Mouse (Mus musculus) cortical plate, adult 2 months (tissue): ENCODE data around the gene Zfp1. TPM values are rescaled to one million over a fixed set of nuclear protein-coding genes. Genes with fewer than 3 reads are reported as not detected.

Source experiments
- H3K27ac ChIP-seq: fragments of 200-500 bp; 2 replicates; pipeline ENCODE4 v1.5.1; 2012; ENCODE audit warnings: low read length, control low read depth, inconsistent platforms; ENCODE audit not compliant: insufficient read depth
- H3K4me1 ChIP-seq: fragments of 200-500 bp; 2 replicates; pipeline ENCODE4 v1.6.1; 2011; ENCODE audit warnings: low read length; ENCODE audit not compliant: control insufficient read depth, insufficient read depth
- H3K4me3 ChIP-seq: fragments of 200-500 bp; 2 replicates; pipeline ENCODE4 v1.5.1; 2011; ENCODE audit warnings: mild to moderate bottlenecking, low read length, control low read depth; ENCODE audit not compliant: insufficient read depth
- CTCF ChIP-seq: fragments of 200-500 bp; IDR thresholded peaks from 2 replicates; pipeline ENCODE4 v1.5.1; 2011; ENCODE audit warnings: mild to moderate bottlenecking, control low read depth, low read length; ENCODE audit not compliant: insufficient read depth; ENCODE audit errors: extremely low read depth
- POLR2A ChIP-seq: fragments of 200-500 bp; IDR thresholded peaks from 2 replicates; pipeline ENCODE4 v1.6.1; 2011; ENCODE audit warnings: mild to moderate bottlenecking, low read length, control low read depth; ENCODE audit not compliant: insufficient read depth; ENCODE audit errors: extremely low read depth
- polyA plus RNA-seq: library from polyadenylated mRNA; depleted of rRNA; stranded (reverse); fragments of >200 nt; gene quantifications from 2 replicates; pipeline ENCODE4 v1.2.3, GENCODE M21; 2012

Gene Zfp1
- polyA plus RNA-seq, 1 experiment = 27.0 TPM

GRCm38 (mm10) chr8:111624081-111624852 lies 18.9 kb upstream of the Zfp1 start:
- TF ChIP-seq POLR2A (no peak), CTCF (no peak)
- peak overlapping the region; percentile 85 for H3K27ac ChIP-seq
- no peak overlapping the region for H3K4me3 ChIP-seq
- peaks cover 15% of the 10 kb centered on the region for H3K4me1 ChIP-seq

- Histone ChIP-seq H3K27ac (peak overlapping the region; percentile 85), H3K4me3 (no peak overlapping the region), H3K4me1 (peaks cover 15% of the 10 kb centered on the region)
- TF ChIP-seq POLR2A (no peak), CTCF (no peak)
Observed at GRCm38 (mm10) chr8:111624853-111625221, 18.4 kb upstream of the Zfp1 start.

GRCm38 (mm10) chr8:111625694-111626527 lies 17.3 kb upstream of the Zfp1 start:
- no peak overlapping the region for H3K4me3 ChIP-seq
- peaks cover 15% of the 10 kb centered on the region for H3K4me1 ChIP-seq
- peak overlapping the region; percentile 41; the same call in 1 of the 2 replicates for H3K27ac ChIP-seq
- TF ChIP-seq CTCF = peak; percentile 81
- TF ChIP-seq POLR2A = no peak

- no peak overlapping the region for H3K4me3 ChIP-seq
- 0 out of 2 replicates have a peak, but pooled peaks have one; percentile 18 for TF ChIP-seq POLR2A
- no peak for TF ChIP-seq CTCF
- H3K4me1 ChIP-seq = peaks cover 15% of the 10 kb centered on the region
- H3K27ac ChIP-seq = no peak overlapping the region
Observed at GRCm38 (mm10) chr8:111626528-111626820, 16.7 kb upstream of the Zfp1 start.

GRCm38 (mm10) chr8:111626933-111627332 lies 16.3 kb upstream of the Zfp1 start:
- peaks cover 15% of the 10 kb centered on the region for H3K4me1 ChIP-seq
- H3K27ac ChIP-seq = no peak overlapping the region
- TF ChIP-seq CTCF = no peak
- no peak for TF ChIP-seq POLR2A
- H3K4me3 ChIP-seq = no peak overlapping the region

GRCm38 (mm10) chr8:111627923-111628322 lies 15.3 kb upstream of the Zfp1 start:
- TF ChIP-seq CTCF (no peak), POLR2A (no peak)
- Histone ChIP-seq H3K4me3 (no peak overlapping the region), H3K27ac (no peak overlapping the region), H3K4me1 (peaks cover 15% of the 10 kb centered on the region)

- TF ChIP-seq POLR2A = no peak
- no peak for TF ChIP-seq CTCF
- H3K27ac ChIP-seq = no peak overlapping the region
- no peak overlapping the region for H3K4me3 ChIP-seq
- H3K4me1 ChIP-seq = peaks cover 15% of the 10 kb centered on the region
Observed at GRCm38 (mm10) chr8:111628401-111628800, 14.8 kb upstream of the Zfp1 start.

GRCm38 (mm10) chr8:111628894-111629501 lies 14.2 kb upstream of the Zfp1 start:
- TF ChIP-seq POLR2A (no peak), CTCF (no peak)
- Histone ChIP-seq H3K27ac (no peak overlapping the region), H3K4me1 (peaks cover 12% of the 10 kb centered on the region), H3K4me3 (no peak overlapping the region; the same call in 1 of the 2 replicates)

- peaks cover 6% of the 10 kb centered on the region for H3K4me1 ChIP-seq
- H3K4me3 ChIP-seq = peak within 1 kb of the TSS; percentile 34
- peak within 1 kb of the TSS; percentile 36 for H3K27ac ChIP-seq
- TF ChIP-seq POLR2A (peak; percentile 89), CTCF (no peak)
Observed at GRCm38 (mm10) chr8:111630105-111630521, 13.1 kb upstream of the Zfp1 start, which contains the start of gene Ldhd. Gene Ldhd, minus strand, starts transcription at chr8:111630374.

GRCm38 (mm10) chr8:111631589-111631988 lies 11.6 kb upstream of the Zfp1 start:
- Histone ChIP-seq H3K27ac (no peak overlapping the region), H3K4me3 (no peak overlapping the region), H3K4me1 (peaks cover 3% of the 10 kb centered on the region; the same call in 1 of the 2 replicates)
- no peak for TF ChIP-seq CTCF
- no peak for TF ChIP-seq POLR2A

- H3K27ac ChIP-seq = no peak overlapping the region
- no peak overlapping the region for H3K4me3 ChIP-seq
- H3K4me1 ChIP-seq = no peaks in the 10 kb centered on the region; the same call in 1 of the 2 replicates
- TF ChIP-seq CTCF = no peak
- no peak for TF ChIP-seq POLR2A
Observed at GRCm38 (mm10) chr8:111632976-111633375, 10.2 kb upstream of the Zfp1 start.
